24 mouse cellular contexts compared by ENCODE assay signal in genomic region chr7:63113252-63113651, GRCm38 (mm10).
"Had no signal": no experiment of that assay in that cellular context is flagged by ENCODE, and none has a peak within 500 bp of the region (broad histone marks: within the 10 kb centered on the region; RNA-seq: fewer than 3 reads in every experiment).

No protein-coding gene starts in this region.

- H3K36me3 ChIP-seq: heart, embryonic 13.5 days; heart, embryonic 15.5 days; hindbrain, embryonic 15.5 days; kidney, embryonic 15.5 days; limb, embryonic 13.5 days; limb, embryonic 15.5 days; liver, embryonic 12.5 days had no signal

- H3K4me2 ChIP-seq: heart, embryonic 11.5 days; heart, embryonic 13.5 days; heart, embryonic 15.5 days; hindbrain, embryonic 15.5 days; kidney, embryonic 15.5 days; limb, embryonic 13.5 days; limb, embryonic 15.5 days; liver, embryonic 12.5 days had no signal

- DNase-seq: gastrocnemius, postnatal 14 days; gastrocnemius, postnatal 36 days; heart, adult 11 months; heart, adult 2 months; heart, postnatal 14 days; heart, postnatal 36 days; kidney, adult 11 months; kidney, adult 2 months; kidney, adult 9 months; kidney, postnatal 14 days; kidney, postnatal 36 days; layer of hippocampus, adult 9-11 months; layer of hippocampus, postnatal 36 days; left cerebral cortex, postnatal 4 days had no signal

- H3K27ac ChIP-seq: heart, adult 2 months; heart, embryonic 13.5 days; heart, embryonic 15.5 days; hindbrain, embryonic 15.5 days; kidney, embryonic 15.5 days; kidney, postnatal 0 days; limb, embryonic 13.5 days; limb, embryonic 15.5 days; liver, embryonic 12.5 days had no signal

- H3K9ac ChIP-seq: heart, embryonic 13.5 days; heart, embryonic 15.5 days; hindbrain, embryonic 15.5 days; kidney, embryonic 15.5 days; limb, embryonic 13.5 days; limb, embryonic 15.5 days; liver, embryonic 12.5 days had no signal

- ATAC-seq: intestine, embryonic 16.5 days; liver, embryonic 12.5 days had no signal

- H3K4me3 ChIP-seq: heart, adult 2 months; heart, embryonic 13.5 days; heart, embryonic 15.5 days; hindbrain, embryonic 15.5 days; kidney, embryonic 15.5 days; limb, embryonic 13.5 days; limb, embryonic 15.5 days; liver, embryonic 12.5 days had no signal

- H3K27me3 ChIP-seq: heart, embryonic 13.5 days; heart, embryonic 15.5 days; hindbrain, embryonic 15.5 days; kidney, embryonic 15.5 days; limb, embryonic 13.5 days; limb, embryonic 15.5 days; liver, embryonic 12.5 days had no signal

- H3K9me3 ChIP-seq: heart, embryonic 13.5 days; heart, embryonic 15.5 days; hindbrain, embryonic 15.5 days; kidney, embryonic 15.5 days; limb, embryonic 13.5 days; limb, embryonic 15.5 days; liver, embryonic 12.5 days had no signal

- H3K4me1 ChIP-seq: heart, embryonic 13.5 days; heart, embryonic 15.5 days; hindbrain, embryonic 15.5 days; kidney, embryonic 15.5 days; limb, embryonic 13.5 days; limb, embryonic 15.5 days; liver, embryonic 12.5 days had no signal
